Mouse (Mus musculus): ENCODE data around the gene 1700001O22Rik. TPM values are rescaled to one million over a fixed set of nuclear protein-coding genes. Genes with fewer than 3 reads are reported as not detected.

Gene 1700001O22Rik
- polyA plus RNA-seq, 1 experiment from 2014 or later, result not detected

GRCm38 (mm10) chr2:30810573-30810972 lies 7.1 kb upstream of the 1700001O22Rik start:
- Histone ChIP-seq H3K9ac (no peak overlapping the region), H3K4me1 (replicated peaks) (peaks cover 32% of the 10 kb centered on the region), H3K4me2 (no peak overlapping the region), H3K9me3 (replicated peaks) (no peaks in the 10 kb centered on the region), H3K4me3 (replicated peaks) (no peak overlapping the region), H3K27ac (replicated peaks) (no peak overlapping the region), H3K27me3 (peaks cover 12% of the 10 kb centered on the region), H3K36me3 (replicated peaks) (peaks cover 35% of the 10 kb centered on the region)
- 78% methylated on average over 7 of the region's 7 CpGs for WGBS (ENCODE audit: insufficient replicate concordance)
- no peak for ATAC-seq (ENCODE audit: insufficient read depth)

GRCm38 (mm10) chr2:30809503-30809902 lies 6.0 kb upstream of the 1700001O22Rik start:
- Histone ChIP-seq H3K27me3 (peaks cover 22% of the 10 kb centered on the region), H3K4me2 (no peak overlapping the region), H3K4me1 (replicated peaks) (peaks cover 32% of the 10 kb centered on the region), H3K9me3 (replicated peaks) (no peaks in the 10 kb centered on the region), H3K4me3 (replicated peaks) (no peak overlapping the region), H3K9ac (no peak overlapping the region), H3K27ac (replicated peaks) (no peak overlapping the region), H3K36me3 (replicated peaks) (peaks cover 25% of the 10 kb centered on the region)
- no peak for ATAC-seq (ENCODE audit: insufficient read depth)
- 70% methylated on average over 5 of the region's 5 CpGs for WGBS (ENCODE audit: insufficient replicate concordance)

- 2% methylated on average over 10 of the region's 10 CpGs for WGBS (ENCODE audit: insufficient replicate concordance)
- H3K4me2 ChIP-seq, result peak overlapping the region; percentile 96
- ATAC-seq (ENCODE audit: insufficient read depth), result no peak
- peaks cover 32% of the 10 kb centered on the region for H3K4me1 ChIP-seq (replicated peaks)
- peaks cover 13% of the 10 kb centered on the region for H3K36me3 ChIP-seq (replicated peaks)
- H3K9me3 ChIP-seq (replicated peaks), result no peaks in the 10 kb centered on the region
- peaks cover 34% of the 10 kb centered on the region for H3K27me3 ChIP-seq
- peak overlapping the region; percentile 81 for H3K27ac ChIP-seq (replicated peaks)
- peak overlapping the region; percentile 77 for H3K9ac ChIP-seq
- peak overlapping the region; percentile 71 for H3K4me3 ChIP-seq (replicated peaks)
These were observed 4.8 kb upstream of the 1700001O22Rik start for GRCm38 (mm10) chr2:30808296-30808655.

- H3K9me3 ChIP-seq (replicated peaks), result no peaks in the 10 kb centered on the region
- under 1% methylated on average over 44 of the region's 44 CpGs for WGBS (ENCODE audit: insufficient replicate concordance)
- ATAC-seq (ENCODE audit: insufficient read depth), result peak; percentile 98
- peak within 1 kb of the TSS; percentile 96 for H3K4me2 ChIP-seq
- H3K9ac ChIP-seq, result peak within 1 kb of the TSS; percentile 77
- H3K36me3 ChIP-seq (replicated peaks), result peaks cover 8% of the 10 kb centered on the region
- H3K4me1 ChIP-seq (replicated peaks), result peaks cover 32% of the 10 kb centered on the region
- H3K27ac ChIP-seq (replicated peaks), result peak within 1 kb of the TSS; percentile 81
- peaks cover 39% of the 10 kb centered on the region for H3K27me3 ChIP-seq
- H3K4me3 ChIP-seq (replicated peaks), result peak within 1 kb of the TSS; percentile 71
These were observed 4.3 kb upstream of the 1700001O22Rik start, which contains the start of gene Ntmt1 for GRCm38 (mm10) chr2:30807648-30808295. Ntmt1 (plus strand) TSS chr2:30807826.

- 7% methylated on average over 28 of the region's 28 CpGs for WGBS (ENCODE audit: insufficient replicate concordance)
- peaks cover 3% of the 10 kb centered on the region; the same call in 1 of the 2 replicates for H3K36me3 ChIP-seq (replicated peaks)
- ATAC-seq (ENCODE audit: insufficient read depth), result peak; percentile 6; the same call in 1 of the 2 replicates
- H3K9me3 ChIP-seq (replicated peaks), result no peaks in the 10 kb centered on the region
- H3K27me3 ChIP-seq, result peaks cover 44% of the 10 kb centered on the region
- peak overlapping the region; percentile 96 for H3K4me2 ChIP-seq
- peak overlapping the region; percentile 67 for H3K27ac ChIP-seq (replicated peaks)
- H3K9ac ChIP-seq, result peak overlapping the region; percentile 61
- peak overlapping the region; percentile 71 for H3K4me3 ChIP-seq (replicated peaks)
- H3K4me1 ChIP-seq (replicated peaks), result peaks cover 32% of the 10 kb centered on the region
These were observed 3.7 kb upstream of the 1700001O22Rik start for GRCm38 (mm10) chr2:30807147-30807647.

- Histone ChIP-seq H3K27ac (replicated peaks) (no peak overlapping the region), H3K27me3 (peaks cover 57% of the 10 kb centered on the region), H3K36me3 (replicated peaks) (no peaks in the 10 kb centered on the region), H3K4me1 (replicated peaks) (peaks cover 43% of the 10 kb centered on the region), H3K9ac (no peak overlapping the region), H3K4me3 (replicated peaks) (no peak overlapping the region), H3K4me2 (no peak overlapping the region), H3K9me3 (replicated peaks) (no peaks in the 10 kb centered on the region)
- WGBS (ENCODE audit: insufficient replicate concordance), result 94% methylated on average over 2 of the region's 2 CpGs
- no peak for ATAC-seq (ENCODE audit: insufficient read depth)
These were observed 2.5 kb upstream of the 1700001O22Rik start for GRCm38 (mm10) chr2:30805983-30806382.

GRCm38 (mm10) chr2:30801067-30801852 lies 2.2 kb downstream of the 1700001O22Rik start:
- peak overlapping the region; percentile 39 for H3K4me3 ChIP-seq (replicated peaks)
- peaks cover 99% of the 10 kb centered on the region for H3K27me3 ChIP-seq
- ATAC-seq (ENCODE audit: insufficient read depth), result no peak
- WGBS (ENCODE audit: insufficient replicate concordance), result 2% methylated on average over 77 of the region's 77 CpGs
- no peaks in the 10 kb centered on the region for H3K36me3 ChIP-seq (replicated peaks)
- no peak overlapping the region for H3K9ac ChIP-seq
- H3K27ac ChIP-seq (replicated peaks), result no peak overlapping the region
- H3K4me1 ChIP-seq (replicated peaks), result peaks cover 20% of the 10 kb centered on the region
- no peaks in the 10 kb centered on the region for H3K9me3 ChIP-seq (replicated peaks)
- peak overlapping the region; percentile 64 for H3K4me2 ChIP-seq

GRCm38 (mm10) chr2:30800671-30801066 lies 2.8 kb downstream of the 1700001O22Rik start:
- 22% methylated on average over 7 of the region's 7 CpGs for WGBS (ENCODE audit: insufficient replicate concordance)
- H3K4me1 ChIP-seq (replicated peaks), result peaks cover 25% of the 10 kb centered on the region
- peaks cover 99% of the 10 kb centered on the region for H3K27me3 ChIP-seq
- no peak overlapping the region for H3K27ac ChIP-seq (replicated peaks)
- H3K9ac ChIP-seq, result no peak overlapping the region
- H3K36me3 ChIP-seq (replicated peaks), result no peaks in the 10 kb centered on the region
- ATAC-seq (ENCODE audit: insufficient read depth), result no peak
- H3K4me3 ChIP-seq (replicated peaks), result no peak overlapping the region
- H3K9me3 ChIP-seq (replicated peaks), result no peaks in the 10 kb centered on the region
- H3K4me2 ChIP-seq, result peak overlapping the region; percentile 64

GRCm38 (mm10) chr2:30799456-30799855 lies 4.0 kb downstream of the 1700001O22Rik start:
- 57% methylated on average over 3 of the region's 3 CpGs for WGBS (ENCODE audit: insufficient replicate concordance)
- no peaks in the 10 kb centered on the region for H3K36me3 ChIP-seq (replicated peaks)
- H3K4me3 ChIP-seq (replicated peaks), result no peak overlapping the region
- no peak overlapping the region for H3K9ac ChIP-seq
- H3K27ac ChIP-seq (replicated peaks), result no peak overlapping the region
- H3K4me2 ChIP-seq, result no peak overlapping the region
- H3K27me3 ChIP-seq, result peaks cover 95% of the 10 kb centered on the region
- ATAC-seq (ENCODE audit: insufficient read depth), result no peak
- H3K4me1 ChIP-seq (replicated peaks), result peaks cover 35% of the 10 kb centered on the region
- no peaks in the 10 kb centered on the region for H3K9me3 ChIP-seq (replicated peaks)

GRCm38 (mm10) chr2:30796382-30796781 lies 7.1 kb downstream of the 1700001O22Rik start:
- peak overlapping the region; percentile 24; the same call in 1 of the 2 replicates for H3K4me3 ChIP-seq (replicated peaks)
- H3K36me3 ChIP-seq (replicated peaks), result no peaks in the 10 kb centered on the region
- WGBS (ENCODE audit: insufficient replicate concordance), result 3% methylated on average over 11 of the region's 11 CpGs
- no peak for ATAC-seq (ENCODE audit: insufficient read depth)
- no peak overlapping the region for H3K9ac ChIP-seq
- H3K27me3 ChIP-seq, result peaks cover 72% of the 10 kb centered on the region
- H3K27ac ChIP-seq (replicated peaks), result no peak overlapping the region
- peaks cover 33% of the 10 kb centered on the region for H3K4me1 ChIP-seq (replicated peaks)
- H3K9me3 ChIP-seq (replicated peaks), result no peaks in the 10 kb centered on the region
- H3K4me2 ChIP-seq, result peak overlapping the region; percentile 51

GRCm38 (mm10) chr2:30795889-30796275 lies 7.6 kb downstream of the 1700001O22Rik start:
- Histone ChIP-seq H3K27me3 (peaks cover 67% of the 10 kb centered on the region), H3K4me2 (no peak overlapping the region), H3K4me1 (replicated peaks) (peaks cover 28% of the 10 kb centered on the region), H3K27ac (replicated peaks) (no peak overlapping the region), H3K36me3 (replicated peaks) (no peaks in the 10 kb centered on the region), H3K4me3 (replicated peaks) (0 out of 2 replicates have a peak overlapping the region, but pooled peaks have one; percentile 24), H3K9ac (no peak overlapping the region), H3K9me3 (replicated peaks) (no peaks in the 10 kb centered on the region)
- ATAC-seq (ENCODE audit: insufficient read depth), result no peak
- 58% methylated on average over 5 of the region's 5 CpGs for WGBS (ENCODE audit: insufficient replicate concordance)

Measured in liver, embryonic 15.5 days (tissue).